Mouse (Mus musculus): ENCODE data around the gene 3300002I08Rik. TPM values are rescaled to one million over a fixed set of nuclear protein-coding genes. Genes with fewer than 3 reads are reported as not detected.
A peak's percentile ranks its signal among the peaks of the same experiment; 100 is the strongest.
"Not testable (repeated sequence)": the region's sequence is repeated elsewhere in the genome, so short reads cannot be mapped to it uniquely, and the experiment has no call there.

3300002I08Rik gene
- polyA plus RNA-seq (2014; fragmentation: Nextera tagmentation; extraction: Ambion mirVana), result 16.9 and 20.0 TPM in 2 replicates

DNA sequence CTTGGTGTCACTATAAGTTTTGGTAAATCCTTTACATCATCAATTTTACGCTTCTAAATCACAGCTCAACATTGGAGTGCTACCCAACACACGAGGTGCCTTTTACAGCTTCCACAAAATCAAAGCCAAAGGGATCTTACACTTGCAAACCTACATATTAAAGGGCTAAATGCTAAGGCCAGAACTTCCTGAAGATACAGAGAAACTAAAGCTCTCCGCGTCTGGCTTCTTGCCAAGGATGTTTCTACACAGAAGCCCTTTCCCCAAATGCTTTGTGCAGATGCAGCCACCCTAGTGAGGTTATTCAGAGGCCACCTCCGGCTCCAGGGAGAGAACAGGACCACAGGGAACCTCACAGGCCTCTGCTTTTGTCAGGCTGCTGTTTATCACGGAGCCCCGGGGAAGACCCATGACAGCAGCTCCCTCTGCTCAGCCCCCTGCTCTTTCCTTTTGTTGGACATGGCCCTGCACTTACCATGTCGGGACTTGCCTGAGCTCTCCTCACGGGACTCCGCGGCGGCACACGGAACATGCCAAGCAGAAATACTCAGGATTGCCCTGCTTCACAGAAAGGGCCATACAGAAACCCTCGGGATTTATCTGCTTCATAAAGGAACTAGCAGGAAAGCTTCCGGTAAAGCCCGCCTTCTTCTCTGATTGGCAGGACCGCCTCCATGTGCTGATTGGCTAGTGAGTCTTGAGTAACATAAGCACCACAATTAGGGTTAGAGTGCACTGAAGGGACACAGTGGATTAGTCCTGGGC is at the start of gene 3300002I08Rik:
Gene 3300002I08Rik, minus strand, starts transcription at position 653 of the 765 bp plus-strand sequence.
- H3K9ac ChIP-seq (replicated peaks; ENCODE audit: low read depth, low read length), result peak within 1 kb of the TSS; percentile 65
- not testable (repeated sequence) for H3K27me3 ChIP-seq (ENCODE audit: control insufficient read depth, insufficient read depth, low read length); H3K4me1 ChIP-seq (ENCODE audit: control insufficient read depth, insufficient read depth, low read length); H3K9me3 ChIP-seq (ENCODE audit: control insufficient read depth, low read length); H3K36me3 ChIP-seq (ENCODE audit: control insufficient read depth, insufficient read depth, low read length)
- WGBS, result 0% methylated on average over 16 of the region's 17 CpGs
- ATAC-seq (ENCODE audit: low read depth), result peak; percentile 99
- H3K4me3 ChIP-seq (ENCODE audit: low read depth, low read length), result peak within 1 kb of the TSS; percentile 45
- peak within 1 kb of the TSS; percentile 45 for H3K4me2 ChIP-seq (ENCODE audit: low read depth, low read length)
- H3K27ac ChIP-seq (ENCODE audit: low read depth, low read length), result peak within 1 kb of the TSS; percentile 84

DNA sequence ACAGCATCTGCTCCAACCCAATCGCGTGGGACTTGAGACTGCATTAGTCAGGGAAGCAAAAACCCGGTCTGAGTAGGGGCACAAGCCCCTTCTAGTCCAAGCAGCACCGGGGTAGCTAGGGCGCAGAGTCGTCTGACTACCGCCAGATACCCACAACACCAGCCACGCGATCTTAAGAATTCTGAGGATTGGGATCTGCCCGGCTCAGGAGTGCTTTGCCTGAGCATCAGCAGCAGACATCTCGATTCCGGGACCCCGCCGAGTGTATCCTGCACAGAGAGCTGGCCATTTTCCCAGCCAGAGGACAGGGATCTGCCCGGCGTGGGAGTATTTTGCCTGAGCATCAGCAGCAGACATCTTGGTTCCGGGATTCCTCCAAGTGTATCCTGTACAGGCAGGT is 49.6 kb upstream of the 3300002I08Rik start:
- WGBS, result 86% methylated on average over 17 of the region's 17 CpGs
- H3K9me3 ChIP-seq (ENCODE audit: control insufficient read depth, low read length), result peaks cover 13% of the 10 kb centered on the region
- H3K4me2 ChIP-seq (ENCODE audit: low read depth, low read length); H3K27me3 ChIP-seq (ENCODE audit: control insufficient read depth, insufficient read depth, low read length); ATAC-seq (ENCODE audit: low read depth); H3K36me3 ChIP-seq (ENCODE audit: control insufficient read depth, insufficient read depth, low read length); H3K27ac ChIP-seq (ENCODE audit: low read depth, low read length); H3K4me1 ChIP-seq (ENCODE audit: control insufficient read depth, insufficient read depth, low read length); H3K9ac ChIP-seq (replicated peaks; ENCODE audit: low read depth, low read length); H3K4me3 ChIP-seq (ENCODE audit: low read depth, low read length): not testable (repeated sequence)

DNA sequence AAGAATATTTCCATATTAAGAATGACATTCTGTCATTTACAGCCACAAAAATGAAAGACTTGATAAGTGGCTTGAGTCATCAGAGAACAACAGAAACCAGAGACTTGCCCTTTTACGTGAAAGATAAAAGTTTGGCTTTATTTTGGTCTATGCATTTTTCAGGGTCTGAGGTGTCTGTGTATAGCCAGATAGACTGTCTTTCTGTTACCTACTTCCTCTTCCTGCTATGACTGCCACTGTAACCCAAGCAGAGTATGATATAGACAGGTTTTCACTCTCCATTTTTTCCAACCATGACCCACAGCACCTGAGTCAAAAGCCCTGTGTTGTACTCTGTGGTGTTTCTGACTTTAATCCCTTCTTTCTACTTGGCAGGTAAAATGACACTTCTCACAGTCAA is 27.6 kb upstream of the 3300002I08Rik start:
- Histone ChIP-seq H3K4me2 (ENCODE audit: low read depth, low read length) (no peak overlapping the region), H3K27me3 (ENCODE audit: control insufficient read depth, insufficient read depth, low read length) (no peaks in the 10 kb centered on the region), H3K9me3 (ENCODE audit: control insufficient read depth, low read length) (no peaks in the 10 kb centered on the region), H3K4me1 (ENCODE audit: control insufficient read depth, insufficient read depth, low read length) (no peaks in the 10 kb centered on the region), H3K27ac (ENCODE audit: low read depth, low read length) (no peak overlapping the region), H3K36me3 (ENCODE audit: control insufficient read depth, insufficient read depth, low read length) (no peaks in the 10 kb centered on the region), H3K4me3 (ENCODE audit: low read depth, low read length) (no peak overlapping the region), H3K9ac (replicated peaks; ENCODE audit: low read depth, low read length) (no peak overlapping the region)
- ATAC-seq (ENCODE audit: low read depth), result no peak
- 97% methylated on average over 1 of the region's 1 CpGs for whole genome bisulfite sequencing

DNA sequence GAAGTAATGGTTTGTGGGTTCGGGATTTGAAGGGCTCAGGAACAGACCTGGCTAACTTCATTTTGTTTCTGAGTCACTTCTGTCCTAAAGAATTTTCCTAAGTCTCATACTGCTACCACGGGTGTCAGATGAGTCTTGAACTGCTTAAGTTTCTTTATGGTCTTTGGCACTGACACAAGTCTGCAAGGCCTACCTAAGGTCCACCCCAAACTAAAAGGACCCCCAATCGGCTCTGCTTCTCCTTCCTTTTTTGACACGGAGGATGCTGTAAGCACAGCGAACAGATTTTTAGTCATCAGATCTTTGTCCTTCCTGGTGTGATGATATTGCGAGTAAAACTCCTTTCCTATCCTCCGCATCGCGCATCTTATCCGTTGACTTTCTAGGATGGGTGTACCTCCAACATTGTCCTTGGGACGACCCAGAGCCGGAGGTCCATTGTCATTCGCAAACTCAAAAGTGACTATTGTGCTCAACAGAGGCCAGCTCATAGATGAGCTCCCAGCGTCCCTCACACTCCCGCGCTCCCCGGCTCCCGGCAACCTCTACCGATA is 23.1 kb upstream of the 3300002I08Rik start:
- not testable (repeated sequence) for H3K27ac ChIP-seq (ENCODE audit: low read depth, low read length); H3K36me3 ChIP-seq (ENCODE audit: control insufficient read depth, insufficient read depth, low read length); H3K4me2 ChIP-seq (ENCODE audit: low read depth, low read length); H3K27me3 ChIP-seq (ENCODE audit: control insufficient read depth, insufficient read depth, low read length); H3K9me3 ChIP-seq (ENCODE audit: control insufficient read depth, low read length); H3K4me1 ChIP-seq (ENCODE audit: control insufficient read depth, insufficient read depth, low read length); ATAC-seq (ENCODE audit: low read depth); H3K9ac ChIP-seq (replicated peaks; ENCODE audit: low read depth, low read length); H3K4me3 ChIP-seq (ENCODE audit: low read depth, low read length)
- 96% methylated on average over 16 of the region's 19 CpGs for WGBS

DNA sequence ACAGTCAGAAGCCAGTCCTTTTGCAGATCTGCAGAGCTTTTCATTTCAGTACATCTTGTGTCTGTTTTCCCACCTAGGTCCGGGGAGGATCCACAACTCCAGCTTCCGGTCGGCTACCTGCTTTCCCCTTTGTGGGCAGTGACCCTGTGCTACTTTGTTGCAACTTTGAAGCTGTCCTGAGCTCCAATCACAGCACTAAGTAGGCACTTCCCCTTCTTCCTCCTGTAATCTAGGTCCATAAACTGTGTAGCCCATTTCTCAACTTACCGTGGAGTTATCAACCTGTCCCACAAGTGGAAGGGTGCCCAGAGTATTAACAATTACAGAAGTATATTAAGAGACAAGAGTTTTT is 289 bp upstream of the 3300002I08Rik start:
- ATAC-seq (ENCODE audit: low read depth), result peak; percentile 68
- H3K9me3 ChIP-seq (ENCODE audit: control insufficient read depth, low read length), result no peaks in the 10 kb centered on the region
- no peaks in the 10 kb centered on the region for H3K27me3 ChIP-seq (ENCODE audit: control insufficient read depth, insufficient read depth, low read length)
- H3K9ac ChIP-seq (replicated peaks; ENCODE audit: low read depth, low read length), result no peak overlapping the region; the same call in 1 of the 2 replicates
- WGBS, result 5% methylated on average over 4 of the region's 4 CpGs
- H3K4me1 ChIP-seq (ENCODE audit: control insufficient read depth, insufficient read depth, low read length), result no peaks in the 10 kb centered on the region
- H3K36me3 ChIP-seq (ENCODE audit: control insufficient read depth, insufficient read depth, low read length), result no peaks in the 10 kb centered on the region
- H3K4me2 ChIP-seq (ENCODE audit: low read depth, low read length), result peak overlapping the region; percentile 45
- H3K27ac ChIP-seq (ENCODE audit: low read depth, low read length), result peak overlapping the region; percentile 84
- peak overlapping the region; percentile 45 for H3K4me3 ChIP-seq (ENCODE audit: low read depth, low read length)

DNA sequence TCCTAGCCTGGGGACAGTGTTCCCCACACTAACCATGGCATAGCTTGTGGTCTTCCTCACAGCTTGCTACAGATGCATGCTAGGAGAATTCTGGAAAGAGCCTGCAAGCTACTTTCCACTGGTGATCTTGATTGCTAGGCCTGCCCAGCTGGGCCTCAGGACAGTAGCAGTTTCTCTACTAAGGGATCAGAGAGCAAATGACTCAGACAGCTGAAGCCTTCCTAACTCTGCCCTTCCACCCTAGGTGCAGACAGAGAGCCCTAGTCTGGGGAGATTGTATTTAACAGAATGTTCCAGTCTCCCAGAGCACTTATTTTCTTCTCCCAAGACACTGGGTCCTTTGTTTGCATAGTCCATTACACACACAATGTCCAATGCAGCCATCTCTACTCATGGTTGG is 5.4 kb downstream of the 3300002I08Rik start:
- H3K9me3 ChIP-seq (ENCODE audit: control insufficient read depth, low read length); ATAC-seq (ENCODE audit: low read depth); H3K4me3 ChIP-seq (ENCODE audit: low read depth, low read length); H3K36me3 ChIP-seq (ENCODE audit: control insufficient read depth, insufficient read depth, low read length); H3K27me3 ChIP-seq (ENCODE audit: control insufficient read depth, insufficient read depth, low read length); H3K4me1 ChIP-seq (ENCODE audit: control insufficient read depth, insufficient read depth, low read length); H3K27ac ChIP-seq (ENCODE audit: low read depth, low read length); H3K4me2 ChIP-seq (ENCODE audit: low read depth, low read length); H3K9ac ChIP-seq (replicated peaks; ENCODE audit: low read depth, low read length): not testable (repeated sequence)

DNA sequence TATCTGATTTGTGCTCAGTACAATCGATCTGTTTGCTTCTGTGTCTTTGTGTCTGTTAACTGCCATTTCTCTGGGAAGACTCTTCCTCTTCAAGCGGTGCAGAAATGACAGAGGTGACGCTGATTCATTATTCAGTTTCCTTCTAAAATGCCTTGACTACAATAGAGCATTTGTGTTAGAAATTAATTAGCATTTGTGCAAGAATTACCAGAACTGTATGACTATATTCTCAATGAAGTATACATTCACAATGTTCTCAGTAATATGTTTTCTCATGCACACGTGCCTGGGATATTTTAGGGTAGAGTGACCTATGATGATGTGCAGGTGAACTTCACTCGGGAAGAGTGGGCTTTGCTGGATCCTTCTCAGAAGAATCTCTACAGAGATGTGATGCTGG is 39.2 kb downstream of the 3300002I08Rik start, which contains the start of gene Gm10130:
Gene Gm10130, plus strand, starts transcription at position 301 of the 400 bp plus-strand sequence.
- no peaks in the 10 kb centered on the region for H3K27me3 ChIP-seq (ENCODE audit: control insufficient read depth, insufficient read depth, low read length)
- no peak within 1 kb of the TSS for H3K4me3 ChIP-seq (ENCODE audit: low read depth, low read length)
- no peak within 1 kb of the TSS for H3K4me2 ChIP-seq (ENCODE audit: low read depth, low read length)
- 0 out of 2 replicates have a peak, but pooled peaks cover 9% of the 10 kb centered on the region for H3K36me3 ChIP-seq (ENCODE audit: control insufficient read depth, insufficient read depth, low read length)
- H3K9me3 ChIP-seq (ENCODE audit: control insufficient read depth, low read length), result peaks cover 27% of the 10 kb centered on the region
- WGBS, result 96% methylated on average over 5 of the region's 5 CpGs
- no peak for ATAC-seq (ENCODE audit: low read depth)
- H3K9ac ChIP-seq (replicated peaks; ENCODE audit: low read depth, low read length), result no peak within 1 kb of the TSS
- H3K27ac ChIP-seq (ENCODE audit: low read depth, low read length), result no peak within 1 kb of the TSS
- H3K4me1 ChIP-seq (ENCODE audit: control insufficient read depth, insufficient read depth, low read length), result no peaks in the 10 kb centered on the region

DNA sequence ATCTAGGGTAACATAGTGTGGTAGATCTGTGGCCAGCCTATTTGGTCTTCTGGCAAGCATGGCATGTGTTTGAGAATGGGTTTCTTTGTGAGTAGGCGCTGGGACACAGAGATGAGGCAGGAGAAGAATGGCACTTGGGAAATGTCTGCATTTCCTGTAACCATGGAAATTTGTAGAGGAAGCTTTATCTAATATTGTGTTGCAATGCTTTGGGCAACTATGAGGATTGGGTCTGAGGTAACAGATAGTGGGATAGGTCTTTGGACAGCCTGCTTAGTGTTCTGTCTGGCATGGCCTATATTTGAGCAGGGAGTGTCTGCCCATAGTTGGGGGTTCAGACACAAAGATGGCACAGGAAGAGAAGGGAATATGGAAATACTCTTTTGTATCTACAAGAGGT is 43.6 kb downstream of the 3300002I08Rik start:
- Histone ChIP-seq H3K4me2 (ENCODE audit: low read depth, low read length) (no peak overlapping the region), H3K4me1 (ENCODE audit: control insufficient read depth, insufficient read depth, low read length) (no peaks in the 10 kb centered on the region), H3K9me3 (ENCODE audit: control insufficient read depth, low read length) (peaks cover 24% of the 10 kb centered on the region), H3K4me3 (ENCODE audit: low read depth, low read length) (no peak overlapping the region), H3K36me3 (ENCODE audit: control insufficient read depth, insufficient read depth, low read length) (0 out of 2 replicates have a peak, but pooled peaks cover 3% of the 10 kb centered on the region), H3K27me3 (ENCODE audit: control insufficient read depth, insufficient read depth, low read length) (no peaks in the 10 kb centered on the region), H3K27ac (ENCODE audit: low read depth, low read length) (no peak overlapping the region), H3K9ac (replicated peaks; ENCODE audit: low read depth, low read length) (no peak overlapping the region)
- WGBS, result 100% methylated on average over 1 of the region's 1 CpGs
- ATAC-seq (ENCODE audit: low read depth), result no peak

DNA sequence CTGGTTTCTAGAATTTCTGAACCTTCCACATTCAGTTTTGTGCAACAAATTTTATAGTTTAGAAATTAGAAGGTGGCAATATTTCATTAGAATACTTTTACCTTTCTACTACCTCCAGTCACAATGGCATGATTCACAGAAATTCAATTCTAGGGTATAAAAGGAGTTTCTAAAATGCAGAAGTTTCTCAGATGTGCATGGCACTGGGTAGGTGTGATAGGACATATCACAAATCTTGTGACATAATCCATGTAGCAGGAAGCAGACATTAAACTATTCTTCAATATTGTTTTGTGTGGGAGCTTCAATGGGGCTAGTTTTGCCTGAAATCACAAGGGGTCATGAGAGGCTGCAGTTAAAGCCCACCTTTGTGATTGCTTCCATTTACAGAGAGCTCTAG is 46.4 kb downstream of the 3300002I08Rik start:
- Histone ChIP-seq H3K27me3 (ENCODE audit: control insufficient read depth, insufficient read depth, low read length) (no peaks in the 10 kb centered on the region), H3K9me3 (ENCODE audit: control insufficient read depth, low read length) (peaks cover 16% of the 10 kb centered on the region), H3K4me3 (ENCODE audit: low read depth, low read length) (no peak overlapping the region), H3K36me3 (ENCODE audit: control insufficient read depth, insufficient read depth, low read length) (no peaks in the 10 kb centered on the region), H3K4me1 (ENCODE audit: control insufficient read depth, insufficient read depth, low read length) (no peaks in the 10 kb centered on the region), H3K4me2 (ENCODE audit: low read depth, low read length) (no peak overlapping the region), H3K27ac (ENCODE audit: low read depth, low read length) (no peak overlapping the region), H3K9ac (replicated peaks; ENCODE audit: low read depth, low read length) (no peak overlapping the region)
- ATAC-seq (ENCODE audit: low read depth), result no peak
